Mouse (Mus musculus) midbrain, embryonic 11.5 days (tissue): Measurements from ENCODE around the gene Pitpnb. TPM values are rescaled to one million over a fixed set of nuclear protein-coding genes. Genes with fewer than 3 reads are reported as not detected.

Experiments
- ATAC-seq: fragments of 200-750 bp; cut with Nextera tagmentation; 2 replicates; pipeline ENCODE4 v1.8.0; 2017; ENCODE audit warnings: moderate TSS enrichment, moderate library complexity; ENCODE audit not compliant: low FRiP score
- DNase-seq: peaks from one replicate; pipeline ENCODE4 v3.0.0; 2015; ENCODE audit warnings: low spot score; ENCODE audit errors: missing footprints
- H3K27ac ChIP-seq: fragments of 300-500 bp; sonication (generic); 2 replicates; pipeline ENCODE4 v1.5.1; 2014; ENCODE audit warnings: low read depth, low read length
- H3K27me3 ChIP-seq: fragments of 300-500 bp; sonication (generic); 2 replicates; pipeline ENCODE4 v1.6.1; 2014; ENCODE audit warnings: mild to moderate bottlenecking, low read length, moderate library complexity, mixed read lengths; ENCODE audit not compliant: control insufficient read depth, insufficient read depth
- H3K36me3 ChIP-seq: fragments of 300-500 bp; sonication (generic); 2 replicates; pipeline ENCODE4 v1.6.1; 2014; ENCODE audit warnings: mild to moderate bottlenecking, low read length, moderate library complexity, mixed read lengths; ENCODE audit not compliant: control insufficient read depth, insufficient read depth
- H3K4me1 ChIP-seq: fragments of 300-500 bp; sonication (generic); 2 replicates; pipeline ENCODE4 v1.6.1; 2014; ENCODE audit warnings: low read length; ENCODE audit not compliant: control insufficient read depth, insufficient read depth
- H3K4me2 ChIP-seq: fragments of 300-500 bp; sonication (generic); 2 replicates; pipeline ENCODE4 v1.6.1; 2014; ENCODE audit warnings: mild to moderate bottlenecking, moderate library complexity
- H3K4me3 ChIP-seq: fragments of 300-500 bp; sonication (generic); 2 replicates; pipeline ENCODE4 v1.5.1; 2014; ENCODE audit warnings: low read depth, low read length
- H3K9ac ChIP-seq: fragments of 300-500 bp; sonication (generic); 2 replicates; pipeline ENCODE4 v1.6.1; 2014; ENCODE audit warnings: low read length
- H3K9me3 ChIP-seq: fragments of 300-500 bp; sonication (generic); 2 replicates; pipeline ENCODE4 v1.6.1; 2016; ENCODE audit warnings: low read length; ENCODE audit not compliant: control insufficient read depth
- WGBS: fragments of 180-500 bp; shearing (Covaris S2); extraction: QIAGEN DNeasy Blood & Tissue Kit; methylation state at CpG from one replicate; pipeline ENCODE4 v1.1.7; 2014; 5-methylcytosine and 5-hydroxymethylcytosine counted together
- polyA plus RNA-seq: library from polyadenylated mRNA; unstranded; fragments of >200 nt; fragmentation: Nextera tagmentation; extraction: Ambion mirVana; gene quantifications from 2 replicates; pipeline ENCODE4 v1.2.1, GENCODE M21; 2014

The Pitpnb gene
- polyA plus RNA-seq, 1 experiment from 2014 or later, result 118 TPM

- H3K4me3 ChIP-seq, result peak overlapping the region; percentile 95
- H3K4me2 ChIP-seq, result peak overlapping the region; percentile 68
- H3K27me3 ChIP-seq, result no peaks in the 10 kb centered on the region
- H3K4me1 ChIP-seq, result peaks cover 13% of the 10 kb centered on the region
- WGBS, result 28% methylated on average over 10 of the region's 10 CpGs
- DNase-seq (no peak), ATAC-seq (peak; percentile 34; the same call in 1 of the 2 replicates)
- H3K9me3 ChIP-seq, result 0 out of 2 replicates have a peak, but pooled peaks cover 3% of the 10 kb centered on the region
- peak overlapping the region; percentile 74 for H3K27ac ChIP-seq
- peaks cover 3% of the 10 kb centered on the region; the same call in 1 of the 2 replicates for H3K36me3 ChIP-seq
- H3K9ac ChIP-seq, result peak overlapping the region; percentile 82
Measured at GRCm38 (mm10) chr5:111329782-111330416, 664 bp upstream of the Pitpnb start.

GRCm38 (mm10) chr5:111331099-111331435 lies 504 bp downstream of the Pitpnb start:
- H3K27ac ChIP-seq, result peak overlapping the region; percentile 61; the same call in 1 of the 2 replicates
- peaks cover 13% of the 10 kb centered on the region for H3K4me1 ChIP-seq
- no peak for DNase-seq
- peak overlapping the region; percentile 54 for H3K4me2 ChIP-seq
- no peaks in the 10 kb centered on the region for H3K27me3 ChIP-seq
- peak overlapping the region; percentile 95 for H3K4me3 ChIP-seq
- peak overlapping the region; percentile 93 for H3K9ac ChIP-seq
- H3K36me3 ChIP-seq, result peaks cover 3% of the 10 kb centered on the region; the same call in 1 of the 2 replicates
- no peak; the same call in 1 of the 2 replicates for ATAC-seq
- WGBS, result 2% methylated on average over 14 of the region's 14 CpGs
- no peaks in the 10 kb centered on the region for H3K9me3 ChIP-seq

GRCm38 (mm10) chr5:111335939-111336691 lies 5.6 kb downstream of the Pitpnb start:
- ATAC-seq (no peak), DNase-seq (no peak)
- Histone ChIP-seq H3K4me2 (no peak overlapping the region), H3K9me3 (no peaks in the 10 kb centered on the region), H3K27me3 (no peaks in the 10 kb centered on the region), H3K4me1 (peaks cover 7% of the 10 kb centered on the region), H3K27ac (no peak overlapping the region), H3K4me3 (no peak overlapping the region), H3K36me3 (peaks cover 15% of the 10 kb centered on the region), H3K9ac (no peak overlapping the region)
- 92% methylated on average over 8 of the region's 8 CpGs for WGBS

GRCm38 (mm10) chr5:111341609-111342008 lies 11.0 kb downstream of the Pitpnb start:
- DNase-seq (peak; percentile 87), ATAC-seq (no peak)
- peaks cover 17% of the 10 kb centered on the region for H3K36me3 ChIP-seq
- H3K4me1 ChIP-seq, result no peaks in the 10 kb centered on the region
- H3K27ac ChIP-seq, result no peak overlapping the region
- H3K9me3 ChIP-seq, result no peaks in the 10 kb centered on the region
- H3K4me2 ChIP-seq, result no peak overlapping the region
- H3K4me3 ChIP-seq, result no peak overlapping the region
- WGBS, result 54% methylated on average over 5 of the region's 5 CpGs
- H3K27me3 ChIP-seq, result no peaks in the 10 kb centered on the region
- H3K9ac ChIP-seq, result no peak overlapping the region

- Histone ChIP-seq H3K9me3 (no peaks in the 10 kb centered on the region), H3K27me3 (no peaks in the 10 kb centered on the region), H3K4me3 (no peak overlapping the region), H3K36me3 (peaks cover 23% of the 10 kb centered on the region), H3K4me2 (no peak overlapping the region), H3K4me1 (no peaks in the 10 kb centered on the region), H3K27ac (no peak overlapping the region), H3K9ac (no peak overlapping the region)
- ATAC-seq (no peak), DNase-seq (no peak)
- 85% methylated on average over 2 of the region's 2 CpGs for WGBS
Measured at GRCm38 (mm10) chr5:111344721-111345400, 14.3 kb downstream of the Pitpnb start.

GRCm38 (mm10) chr5:111356811-111357617 lies 26.5 kb downstream of the Pitpnb start:
- Histone ChIP-seq H3K4me1 (no peaks in the 10 kb centered on the region), H3K4me3 (no peak overlapping the region), H3K27ac (no peak overlapping the region), H3K9me3 (no peaks in the 10 kb centered on the region), H3K27me3 (no peaks in the 10 kb centered on the region), H3K9ac (no peak overlapping the region), H3K36me3 (peaks cover 25% of the 10 kb centered on the region), H3K4me2 (no peak overlapping the region)
- DNase-seq (no peak), ATAC-seq (no peak)
- 97% methylated on average over 12 of the region's 12 CpGs for WGBS

GRCm38 (mm10) chr5:111360546-111360945 lies 30.0 kb downstream of the Pitpnb start:
- H3K4me3 ChIP-seq, result no peak overlapping the region
- DNase-seq (no peak), ATAC-seq (no peak)
- H3K4me1 ChIP-seq, result no peaks in the 10 kb centered on the region
- no peak overlapping the region for H3K9ac ChIP-seq
- H3K27me3 ChIP-seq, result no peaks in the 10 kb centered on the region
- H3K36me3 ChIP-seq, result peaks cover 25% of the 10 kb centered on the region
- H3K4me2 ChIP-seq, result no peak overlapping the region
- no peaks in the 10 kb centered on the region for H3K9me3 ChIP-seq
- WGBS, result 88% methylated on average over 5 of the region's 5 CpGs
- no peak overlapping the region for H3K27ac ChIP-seq

- H3K4me1 ChIP-seq, result no peaks in the 10 kb centered on the region
- DNase-seq (no peak), ATAC-seq (no peak)
- H3K36me3 ChIP-seq, result peaks cover 25% of the 10 kb centered on the region
- 93% methylated on average over 8 of the region's 8 CpGs for WGBS
- no peaks in the 10 kb centered on the region for H3K9me3 ChIP-seq
- H3K4me2 ChIP-seq, result no peak overlapping the region
- H3K27ac ChIP-seq, result peak overlapping the region; percentile 30; the same call in 1 of the 2 replicates
- H3K4me3 ChIP-seq, result no peak overlapping the region
- H3K27me3 ChIP-seq, result no peaks in the 10 kb centered on the region
- no peak overlapping the region for H3K9ac ChIP-seq
Measured at GRCm38 (mm10) chr5:111361058-111361457, 30.5 kb downstream of the Pitpnb start.
